Mouse (Mus musculus): ENCODE measurements at regions not wholly inside any gene's neighbourhood (a gene's known extent, or its start where the extent isn't known, plus 50 kb on each side); places are given as distances from the start of the nearest gene placed in this dataset.

- TF ChIP-seq CTCF (IDR thresholded peaks at IDR 0.05; ENCODE audit: control insufficient read depth, insufficient read depth, insufficient read length): no peak
- no peak for TF ChIP-seq USF1 (IDR thresholded peaks at IDR 0.05; ENCODE audit: low read depth)
- TF ChIP-seq CEBPB (IDR thresholded peaks at IDR 0.05; ENCODE audit: low read depth): no peak
- no peak for TF ChIP-seq MYOG (IDR thresholded peaks at IDR 0.05; ENCODE audit: control insufficient read depth, extremely low read depth, insufficient read length)
These were observed 928.3 kb downstream of the Efnb2 start for GRCm38 (mm10) chr8:7732726-7733125.

Data from C2C12 (cell line).